ENCODE assay signal across 9 mouse cellular contexts in genomic region chr4:46304071-46304470, GRCm38 (mm10). TPM values are rescaled to one million over a fixed set of nuclear protein-coding genes. Genes with fewer than 3 reads are reported as not detected.
DNase-seq lines count a peak whose midpoint lies in the region; ATAC-seq and TF ChIP-seq lines count a peak whose summit lies in the region.
"Had no signal": no experiment of that assay in that cellular context is flagged by ENCODE, and none has a peak within 500 bp of the region (broad histone marks: within the 10 kb centered on the region; RNA-seq: fewer than 3 reads in every experiment).

No protein-coding gene starts in this region.

- no peak for TF ChIP-seq RAD21 in MEL (IDR thresholded peaks at IDR 0.05; ENCODE audit: low read depth, low read length)

- H3K36me3 ChIP-seq in MEL (ENCODE audit: control insufficient read depth in 1 of 2, insufficient read depth in 2 of 2, low read length in 2 of 2): no peaks in the 10 kb centered on the region; a peak in 1 of 4 replicates
- no peaks in the 10 kb centered on the region for H3K36me3 ChIP-seq in forebrain, embryonic 12.5 days (replicated peaks)

- intact Hi-C loops in heart, postnatal 25 days (cut with DNase I): no loop called here

- H3K27me3 ChIP-seq in MEL (ENCODE audit: control insufficient read depth in 1 of 2, insufficient read depth in 2 of 2, low read length in 2 of 2): peaks cover 7 to 9% of the 10 kb centered on the region in 2 experiments
- peaks cover 46% of the 10 kb centered on the region for H3K27me3 ChIP-seq in forebrain, embryonic 12.5 days

- no peak for ATAC-seq in forebrain, embryonic 12.5 days (ENCODE audit: low FRiP score)

- TF ChIP-seq CTCF in MEL (IDR thresholded peaks at IDR 0.05 in 2 of 3, conservative IDR thresholded peaks at IDR 0.05 in 1 of 3; ENCODE audit: control insufficient read depth in 1 of 3, insufficient read depth in 1 of 3, low read depth in 2 of 3, low read length in 3 of 3, poor library complexity in 1 of 3, severe bottlenecking in 1 of 3): no peak

- 5% methylated on average over 8 of the region's 8 CpGs for WGBS in forebrain, embryonic 12.5 days

- H3K9ac ChIP-seq in MEL (ENCODE audit: control insufficient read depth, low read depth, low read length, poor library complexity, severe bottlenecking): peak overlapping the region; percentile 95
- peak overlapping the region; percentile 44 for H3K9ac ChIP-seq in forebrain, embryonic 12.5 days

- peak; percentile 43 for DNase-seq in MEL (ENCODE audit: low read depth, low spot score)
- peak; percentile 69 for DNase-seq in heart, postnatal 25 days (ENCODE audit: low spot score)
- peak; percentile 52 to 62 for DNase-seq in kidney, postnatal 4 days
- DNase-seq in lung, postnatal 14 days: peak; percentile 66
- DNase-seq in right cerebral cortex, adult 2 months (ENCODE audit: low spot score in 2 of 2): peak; percentile 8 to 9
- no peak for DNase-seq in T-cell, adult 2 months (ENCODE audit: low spot score)

- peak overlapping the region; percentile 81 to 97 for H3K4me3 ChIP-seq in MEL (ENCODE audit: control insufficient read depth in 1 of 2, insufficient read depth in 1 of 2, low read depth in 2 of 2, low read length in 2 of 2)
- peak overlapping the region; percentile 21 for H3K4me3 ChIP-seq in brown adipose tissue, adult 24 weeks (ENCODE audit: insufficient read depth, low read depth, low read length)
- H3K4me3 ChIP-seq in forebrain, embryonic 12.5 days (replicated peaks): no peak overlapping the region

- no peaks in the 10 kb centered on the region for H3K9me3 ChIP-seq in MEL (replicated peaks; ENCODE audit: insufficient read depth, low read length)
- no peaks in the 10 kb centered on the region for H3K9me3 ChIP-seq in forebrain, embryonic 12.5 days

- no peaks in the 10 kb centered on the region; the same call in 1 of the 2 replicates for H3K79me2 ChIP-seq in MEL (ENCODE audit: control insufficient read depth, insufficient read depth, low read length, poor library complexity)

- H3K4me2 ChIP-seq in forebrain, embryonic 12.5 days: peak overlapping the region; percentile 78

- H3K4me1 ChIP-seq in MEL (ENCODE audit: control insufficient read depth in 1 of 2, insufficient read depth in 2 of 2, low read length in 2 of 2): peaks cover 4% of the 10 kb centered on the region in 2 experiments
- H3K4me1 ChIP-seq in brown adipose tissue, adult 24 weeks (ENCODE audit: control insufficient read depth, insufficient read depth, insufficient read length, low read length): peaks cover 3% of the 10 kb centered on the region; the same call in 1 of the 2 replicates
- peaks cover 10% of the 10 kb centered on the region for H3K4me1 ChIP-seq in forebrain, embryonic 12.5 days

- no peak for TF ChIP-seq EP300 in MEL (IDR thresholded peaks at IDR 0.05; ENCODE audit: low read depth in 1 of 2, low read length in 2 of 2)

- H3K27ac ChIP-seq in MEL (ENCODE audit: control insufficient read depth, low read depth, low read length): no peak overlapping the region
- H3K27ac ChIP-seq in brown adipose tissue, adult 24 weeks (replicated peaks; ENCODE audit: low read depth, low read length): no peak overlapping the region
- H3K27ac ChIP-seq in forebrain, embryonic 12.5 days: no peak overlapping the region

- no peak for TF ChIP-seq POLR2A in MEL (IDR thresholded peaks at IDR 0.05; ENCODE audit: control insufficient read depth in 1 of 2, insufficient read depth in 1 of 2, low read depth in 1 of 2, low read length in 2 of 2, poor library complexity in 1 of 2)

TF ChIP-seq in MEL, 35 proteins besides CTCF, POLR2A, EP300 and RAD21:
- TF ChIP-seq USF1 (IDR thresholded peaks at IDR 0.05; ENCODE audit: low read depth, low read length) (no peak), POLR2AphosphoS5 (IDR thresholded peaks at IDR 0.05; ENCODE audit: borderline replicate concordance, low read depth, low read length) (no peak), MXI1 (IDR thresholded peaks at IDR 0.05; ENCODE audit: low read depth, low read length) (no peak)

RNA-seq across cellular contexts. Expression of gene Foxe1, which starts 39.3 kb away (rescaled TPM):
- total RNA-seq in MEL (2012; rRNA removed): 0.04 TPM in 1 of 2 replicates, not detected in the other
- polyA plus RNA-seq in MEL (2012; ENCODE audit: insufficient read depth in 1 of 2, insufficient read length in 2 of 2, low read depth in 1 of 2, low replicate concordance in 2 of 2, missing spikeins in 1 of 2): not detected
- polyA plus RNA-seq in brown adipose tissue, adult 24 weeks (2012; ENCODE audit: insufficient read depth, insufficient read length, missing spikeins): not detected in 2 replicates
- polyA plus RNA-seq in forebrain, embryonic 12.5 days (2016; fragmentation: Nextera tagmentation; extraction: Ambion mirVana): not detected in 2 replicates
- total RNA-seq in heart, postnatal 25 days (2021): not detected
- polyA plus RNA-seq: erythroblast, embryonic 14.5 days had no signal
